Mouse (Mus musculus) mouse embryonic stem cell (cell line): ENCODE measurements around the gene Tmem127.

Source experiments
- in situ Hi-C, 2 experiments: fragments of 300-500 bp; cut with MboI; formaldehyde crosslinking; loops; 1 replicate in 1 of 2; 3 replicates in 1 of 2; pipeline ENCODE4 v1.14.3; 2019 to 2020; ENCODE audit warnings: low sequenced_read_pairs in 2 of 2, low pct_unique_long_range_greater_than_20kb in 1 of 2, mixed read lengths in 1 of 2; ENCODE audit not compliant: unreplicated experiment in 1 of 2

Gene Tmem127

GRCm38 (mm10) chr2:127247592-127248333 is at the start of gene Tmem127, which contains the start of gene Ciao1:
TSS of gene Tmem127 (plus strand) at chr2:127247908.
TSS of gene Ciao1 (minus strand) at chr2:127247816.
- in situ Hi-C loops = loop anchor here (5.0 to 25.0 kb wide), 4 partner anchors 40 to 1415 kb away; partner anchors contain the start of genes 1810024B03Rik (in 1 of the 2) and Snrnp200 (in 1 of the 2)

DNA sequence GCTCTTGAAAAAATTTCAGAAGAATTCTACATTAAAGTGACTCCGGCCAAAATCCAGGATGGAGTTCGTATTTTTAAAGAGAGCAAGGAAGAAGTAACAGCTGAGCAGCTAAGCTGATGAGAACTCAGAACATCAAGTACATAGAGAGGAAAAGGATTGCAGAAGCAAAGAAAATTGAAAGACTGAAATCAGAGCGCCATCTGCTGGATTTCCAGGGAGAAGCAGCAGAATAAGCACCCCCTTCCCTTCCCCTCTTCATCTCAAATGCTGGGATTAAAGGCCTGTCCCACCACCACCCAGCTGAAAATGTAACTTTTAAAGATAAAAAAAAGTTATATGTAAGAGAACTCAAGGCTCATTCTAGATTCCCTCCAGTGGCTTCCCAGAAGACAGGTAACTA is 42.8 kb upstream of the Tmem127 start:
- in situ Hi-C loops = loop anchor here in 1 of 2 experiments (5.0 kb wide), 1 partner anchor 42 kb away; the partner anchor contains the start of genes Ciao1 and Tmem127

- in situ Hi-C loops = loop anchor here in 1 of 2 experiments (5.0 kb wide), 1 partner anchor 41 kb away; the partner anchor contains the start of genes Ciao1 and Tmem127
These were observed 41.8 kb upstream of the Tmem127 start for GRCm38 (mm10) chr2:127205936-127206335.

- in situ Hi-C loops = loop anchor here in 1 of 2 experiments (5.0 kb wide), 1 partner anchor 40 kb away; the partner anchor contains the start of genes Ciao1 and Tmem127
These were observed 40.8 kb upstream of the Tmem127 start for GRCm38 (mm10) chr2:127206916-127207315.

DNA sequence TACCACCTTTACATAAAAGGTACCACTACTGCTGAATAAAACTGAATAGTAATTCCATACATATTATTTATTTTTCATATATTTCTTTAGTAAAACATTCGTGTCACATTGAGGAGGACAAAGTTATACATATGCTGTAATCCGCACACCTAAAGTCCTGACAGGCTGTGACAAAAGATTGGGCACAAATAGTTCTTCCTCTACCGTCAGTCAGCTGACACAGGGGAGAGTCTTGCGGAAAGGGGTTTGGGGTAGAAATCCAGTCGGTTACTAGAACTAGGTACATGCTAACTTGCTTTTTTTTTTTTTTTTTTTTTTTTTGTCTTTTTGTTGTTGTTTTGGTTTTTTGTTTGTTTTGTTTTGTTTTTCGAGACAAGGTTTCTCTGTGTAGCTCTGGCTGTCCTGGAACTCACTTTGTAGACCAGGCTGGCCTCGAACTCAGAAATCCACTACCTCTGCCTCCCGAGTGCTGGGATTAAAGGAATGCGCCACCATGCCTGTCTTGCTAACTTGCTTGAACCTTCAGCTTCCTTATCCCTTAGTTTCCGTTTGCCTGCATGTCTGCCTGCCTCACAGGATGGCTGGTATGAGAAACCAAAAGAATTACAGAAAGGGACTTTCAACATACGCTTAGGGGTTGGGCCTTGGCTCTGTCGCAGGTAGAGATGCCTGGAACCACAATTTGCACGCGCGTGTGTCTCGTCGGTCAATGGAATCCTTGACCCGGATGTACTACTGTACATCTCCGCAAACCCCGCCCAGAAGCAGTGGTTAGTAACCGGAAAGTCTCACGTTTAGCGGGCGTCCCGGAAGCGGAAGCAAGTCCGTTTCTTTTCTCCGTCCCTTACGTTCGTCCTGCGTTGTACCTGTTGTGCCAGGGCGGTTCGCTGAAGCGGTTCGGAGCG is 39.9 kb upstream of the Tmem127 start, which contains the start of the genes 1810024B03Rik and Snrnp200:
1810024B03Rik (minus strand) TSS at position 734 of the 905 bp plus-strand sequence.
Snrnp200 (plus strand) TSS at position 840 of the 905 bp plus-strand sequence.
- in situ Hi-C loops = loop anchor here in 1 of 2 experiments (5.0 kb wide), 1 partner anchor 40 kb away; the partner anchor contains the start of genes Ciao1 and Tmem127

- in situ Hi-C loops = loop anchor here in 1 of 2 experiments (5.0 kb wide), 1 partner anchor 39 kb away; the partner anchor contains the start of genes Ciao1 and Tmem127
These were observed 39.3 kb upstream of the Tmem127 start for GRCm38 (mm10) chr2:127208452-127208769.

- in situ Hi-C loops = loop anchor here in 1 of 2 experiments (10.0 kb wide), 1 partner anchor 366 kb away; no protein-coding TSS in a partner anchor
These were observed 37.0 kb upstream of the Tmem127 start for GRCm38 (mm10) chr2:127210701-127211100.

DNA sequence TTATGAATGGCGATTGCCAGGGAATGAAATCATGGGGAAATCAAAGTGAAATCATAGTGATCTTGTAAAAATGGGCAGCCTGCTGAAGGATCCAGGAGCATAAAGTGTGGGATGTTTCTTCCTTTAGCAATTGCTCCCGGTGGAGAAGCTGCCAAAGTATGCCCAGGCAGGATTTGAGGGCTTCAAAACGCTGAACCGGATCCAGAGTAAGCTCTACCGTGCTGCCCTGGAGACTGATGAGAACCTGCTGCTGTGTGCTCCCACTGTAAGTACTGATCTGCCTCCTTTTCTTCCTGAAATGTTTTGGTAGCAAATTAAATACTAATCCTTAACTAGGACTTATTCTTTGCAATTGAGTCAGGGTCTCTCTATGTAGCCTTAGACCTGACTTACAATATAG is 30.0 kb upstream of the Tmem127 start:
- in situ Hi-C loops = loop anchor here in 1 of 2 experiments (10.0 kb wide), 1 partner anchor 373 kb away; no protein-coding TSS in a partner anchor

- in situ Hi-C loops = loop anchor here (10.0 to 25.0 kb wide), 3 partner anchors 590 to 1437 kb away; no protein-coding TSS in a partner anchor
These were observed 22.4 kb upstream of the Tmem127 start for GRCm38 (mm10) chr2:127225261-127225660.

DNA sequence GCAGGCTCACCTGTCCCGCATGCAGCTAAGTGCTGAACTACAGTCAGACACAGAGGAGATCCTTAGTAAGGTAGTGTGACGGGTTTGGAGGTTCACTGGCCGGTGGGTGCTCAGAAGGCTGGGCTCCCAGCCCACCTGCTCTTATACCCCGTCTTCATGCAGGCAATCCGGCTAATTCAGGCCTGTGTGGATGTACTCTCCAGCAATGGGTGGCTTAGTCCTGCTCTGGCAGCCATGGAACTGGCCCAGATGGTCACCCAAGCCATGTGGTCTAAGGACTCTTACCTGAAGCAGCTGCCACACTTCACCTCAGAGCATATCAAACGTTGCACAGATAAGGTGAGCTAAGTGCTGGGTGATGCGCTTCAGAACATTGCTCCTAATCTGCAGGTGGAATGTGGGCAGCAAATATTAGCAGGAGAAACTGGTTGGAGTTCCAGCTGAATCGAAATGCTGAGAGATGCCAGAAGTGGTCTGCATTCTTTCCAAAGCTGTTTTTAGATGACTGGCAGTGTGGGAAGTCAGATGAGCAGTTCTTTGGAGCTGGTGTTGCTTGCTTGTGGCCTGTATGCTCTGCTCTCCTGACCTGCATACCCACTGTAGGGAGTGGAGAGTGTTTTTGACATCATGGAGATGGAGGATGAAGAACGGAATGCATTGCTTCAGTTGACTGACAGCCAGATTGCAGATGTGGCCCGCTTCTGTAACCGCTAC is 9.7 kb upstream of the Tmem127 start:
- in situ Hi-C loops = loop anchor here (25.0 kb wide), 2 partner anchors 1399 to 1424 kb away; no protein-coding TSS in a partner anchor

- in situ Hi-C loops = loop anchor here (10.0 to 25.0 kb wide), 3 partner anchors 565 to 1422 kb away; no protein-coding TSS in a partner anchor
These were observed 7.6 kb upstream of the Tmem127 start for GRCm38 (mm10) chr2:127240065-127240464.

GRCm38 (mm10) chr2:127248334-127249004 is 761 bp downstream of the Tmem127 start:
- in situ Hi-C loops = loop anchor here (5.0 to 25.0 kb wide), 4 partner anchors 41 to 1414 kb away; partner anchors contain the start of genes 1810024B03Rik (in 1 of the 2) and Snrnp200 (in 1 of the 2)

DNA sequence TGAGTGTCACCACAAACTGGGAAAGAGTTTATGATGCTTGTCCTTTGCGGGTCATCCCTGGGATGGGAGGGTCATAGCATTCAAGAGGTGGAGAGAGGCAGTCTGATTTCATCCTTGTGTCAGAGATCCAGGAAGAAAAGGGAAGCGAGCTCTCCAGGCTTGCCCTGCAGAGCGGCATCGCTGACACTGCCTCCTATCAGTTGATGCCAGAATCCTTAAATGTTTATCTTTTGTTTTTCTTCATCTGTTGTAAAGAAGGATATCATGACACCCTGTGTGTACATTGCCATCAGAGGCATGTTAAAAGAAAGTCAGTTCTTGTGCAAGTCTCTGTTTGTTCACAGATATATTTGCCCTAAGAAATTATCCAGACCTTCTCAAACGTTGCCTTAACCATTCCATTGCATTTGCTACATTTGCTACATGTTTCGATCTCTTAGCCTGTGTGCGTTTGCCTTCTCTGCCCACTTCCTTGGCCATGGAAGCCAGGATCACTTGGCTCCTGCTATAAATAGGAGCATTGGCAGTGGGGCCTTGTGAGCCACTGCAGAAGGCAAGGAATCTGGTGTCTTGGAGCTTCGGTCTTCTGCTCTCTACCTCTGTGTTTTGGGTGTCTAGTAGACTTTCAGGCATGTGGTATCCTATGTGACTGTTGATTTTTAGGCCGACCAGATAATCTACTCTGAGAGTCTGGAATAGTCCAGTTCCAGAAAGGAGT is 2.7 kb downstream of the Tmem127 start:
- in situ Hi-C loops = no loop called here

DNA sequence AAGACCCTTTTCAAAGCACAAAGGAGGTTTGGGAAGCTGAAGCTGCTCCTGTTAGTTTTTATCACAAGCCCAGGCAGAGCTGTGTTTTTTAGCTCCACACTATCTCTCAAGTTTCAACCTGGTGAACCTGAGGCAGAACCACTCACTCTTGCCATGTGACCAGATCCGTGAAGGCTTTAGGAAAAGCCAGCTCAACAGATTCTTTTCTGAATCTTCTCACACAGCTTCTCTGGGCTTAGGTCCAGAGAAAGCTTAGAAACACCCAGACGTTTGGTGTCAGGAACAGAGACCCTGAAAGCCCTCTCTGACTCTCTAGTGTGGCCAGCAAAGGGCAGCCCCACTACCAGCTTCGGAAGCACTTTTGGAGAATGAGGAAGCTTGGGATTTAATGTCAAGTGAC is 3.7 kb downstream of the Tmem127 start:
- in situ Hi-C loops = no loop called here

DNA sequence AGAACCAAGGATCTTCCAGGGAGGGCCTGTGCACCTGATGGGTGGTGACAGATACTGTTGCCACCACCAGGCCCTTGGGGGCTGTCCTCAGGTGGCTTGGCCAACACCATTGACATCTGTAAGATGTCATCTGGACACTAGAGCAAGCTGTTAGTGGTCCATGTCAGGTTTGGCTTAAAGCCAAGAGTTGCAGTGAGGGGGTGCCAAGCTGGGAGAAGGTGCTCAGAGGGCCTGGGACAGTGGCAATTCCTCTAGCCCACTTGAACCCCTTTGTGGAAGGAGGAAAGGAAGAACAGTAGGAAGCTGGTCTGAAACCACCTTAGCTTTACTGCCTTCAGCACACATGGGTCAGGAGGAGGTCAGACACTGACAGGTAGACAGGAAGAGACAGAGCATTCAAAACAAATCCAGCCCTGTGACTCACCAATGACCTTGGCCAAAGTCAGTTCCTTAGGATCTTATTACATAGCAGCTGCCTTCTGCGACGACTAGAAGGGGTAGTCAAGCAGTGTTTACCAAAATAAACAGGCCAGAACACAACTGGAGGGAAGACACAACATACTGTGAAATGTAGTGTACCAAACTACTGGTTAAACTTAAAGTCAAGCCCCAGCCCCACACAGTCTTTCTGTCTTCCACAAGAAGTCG is 4.3 kb downstream of the Tmem127 start:
- in situ Hi-C loops = no loop called here

DNA sequence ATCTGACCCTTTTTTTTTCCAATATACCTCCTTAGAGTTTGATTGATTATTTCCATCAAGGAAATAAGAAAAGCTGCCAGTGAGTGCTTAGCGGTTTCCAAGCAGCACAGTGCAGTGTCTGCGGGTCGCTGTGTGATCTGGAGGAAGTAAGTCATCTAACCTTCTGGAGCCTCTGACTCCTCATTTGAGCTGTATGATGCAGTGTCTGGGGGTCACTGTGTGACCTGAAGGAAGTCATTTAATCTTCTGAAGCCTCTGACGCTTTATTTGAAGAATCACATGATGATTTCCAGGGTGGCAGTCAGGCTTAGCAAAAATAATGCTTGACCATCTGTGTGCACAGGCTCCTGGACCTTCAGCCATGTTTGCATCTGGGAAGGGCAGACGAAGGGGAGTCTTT is 5.1 kb downstream of the Tmem127 start:
- in situ Hi-C loops = no loop called here
